Mouse (Mus musculus) hindbrain, embryonic 14.5 days (tissue): ENCODE measurements around the gene Trpm5. TPM values are rescaled to one million over a fixed set of nuclear protein-coding genes. Genes with fewer than 3 reads are reported as not detected.

Experiments used
- ATAC-seq: fragments of 200-750 bp; cut with Nextera tagmentation; 2 replicates; pipeline ENCODE4 v1.8.0; 2017; ENCODE audit warnings: moderate number of reproducible peaks, mild to moderate bottlenecking, moderate TSS enrichment, moderate library complexity; ENCODE audit not compliant: low FRiP score
- DNase-seq: peaks from one replicate; pipeline ENCODE4 v3.0.0-alpha.2; 2015; ENCODE audit warnings: low spot score
- H3K27ac ChIP-seq: fragments of 300-500 bp; sonication (generic); 2 replicates; pipeline ENCODE4 v1.5.1; 2014; ENCODE audit warnings: mild to moderate bottlenecking, moderate library complexity
- H3K27me3 ChIP-seq: fragments of 300-500 bp; sonication (generic); 2 replicates; pipeline ENCODE4 v1.6.1; 2014; ENCODE audit warnings: mild to moderate bottlenecking, low read length, mixed read lengths; ENCODE audit not compliant: control insufficient read depth, insufficient read depth
- H3K36me3 ChIP-seq: fragments of 300-500 bp; sonication (generic); replicated peaks from 2 replicates; pipeline ENCODE4 v1.6.1; 2014; ENCODE audit not compliant: control insufficient read depth, insufficient read depth
- H3K4me1 ChIP-seq: fragments of 300-500 bp; sonication (generic); replicated peaks from 2 replicates; pipeline ENCODE4 v1.6.1; 2014; ENCODE audit warnings: antibody characterized with exemption, low read length, mixed read lengths; ENCODE audit not compliant: control insufficient read depth, insufficient read depth
- H3K4me2 ChIP-seq: fragments of 300-500 bp; sonication (generic); replicated peaks from 2 replicates; pipeline ENCODE4 v1.6.1; 2014; ENCODE audit warnings: mild to moderate bottlenecking, moderate library complexity
- H3K4me3 ChIP-seq: fragments of 300-500 bp; sonication (generic); replicated peaks from 2 replicates; pipeline ENCODE4 v1.5.1; 2014; ENCODE audit warnings: mild to moderate bottlenecking, low read length
- H3K9ac ChIP-seq: fragments of 300-500 bp; sonication (generic); 2 replicates; pipeline ENCODE4 v1.6.1; 2014
- H3K9me3 ChIP-seq: fragments of 300-500 bp; sonication (generic); 2 replicates; pipeline ENCODE4 v1.6.1; 2016; ENCODE audit warnings: low read length; ENCODE audit not compliant: control insufficient read depth
- WGBS: fragments of 180-500 bp; shearing (Covaris S2); extraction: QIAGEN DNeasy Blood & Tissue Kit; methylation state at CpG from one replicate; pipeline ENCODE4 v1.1.7; 2014; 5-methylcytosine and 5-hydroxymethylcytosine counted together
- polyA plus RNA-seq: library from polyadenylated mRNA; unstranded; fragments of >200 nt; fragmentation: Nextera tagmentation; extraction: Ambion mirVana; gene quantifications from 2 replicates; pipeline ENCODE4 v1.2.1, GENCODE M21; 2014

Gene Trpm5
- polyA plus RNA-seq, 1 experiment from 2014 or later = 2.3 TPM

DNA sequence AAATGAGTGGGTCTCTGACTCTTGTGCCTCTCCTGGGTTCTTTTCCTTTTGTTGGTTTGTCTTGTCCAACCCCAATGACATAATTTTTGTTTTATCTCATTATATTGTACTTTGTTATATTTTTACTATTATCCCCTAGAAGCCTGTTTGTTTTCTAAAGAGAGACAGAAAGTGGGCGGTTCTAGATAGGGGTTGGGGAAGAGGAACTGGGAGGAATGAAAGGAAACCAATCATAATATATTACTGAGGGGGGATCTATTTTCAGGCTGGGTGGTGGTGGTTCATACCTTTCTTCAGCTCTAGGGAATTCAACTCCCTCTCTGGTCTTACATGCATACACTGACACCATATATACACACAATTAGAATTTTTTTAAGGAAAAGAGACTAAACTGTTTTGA is 70.1 kb downstream of the Trpm5 start:
- Histone ChIP-seq H3K9me3 (no peaks in the 10 kb centered on the region), H3K4me2 (no peak overlapping the region), H3K27ac (no peak overlapping the region), H3K9ac (no peak overlapping the region), H3K27me3 (no peaks in the 10 kb centered on the region), H3K4me1 (no peaks in the 10 kb centered on the region), H3K4me3 (no peak overlapping the region), H3K36me3 (no peaks in the 10 kb centered on the region)
- ATAC-seq (no peak), DNase-seq (no peak)
- 98% methylated on average over 1 of the region's 1 CpGs for WGBS

DNA sequence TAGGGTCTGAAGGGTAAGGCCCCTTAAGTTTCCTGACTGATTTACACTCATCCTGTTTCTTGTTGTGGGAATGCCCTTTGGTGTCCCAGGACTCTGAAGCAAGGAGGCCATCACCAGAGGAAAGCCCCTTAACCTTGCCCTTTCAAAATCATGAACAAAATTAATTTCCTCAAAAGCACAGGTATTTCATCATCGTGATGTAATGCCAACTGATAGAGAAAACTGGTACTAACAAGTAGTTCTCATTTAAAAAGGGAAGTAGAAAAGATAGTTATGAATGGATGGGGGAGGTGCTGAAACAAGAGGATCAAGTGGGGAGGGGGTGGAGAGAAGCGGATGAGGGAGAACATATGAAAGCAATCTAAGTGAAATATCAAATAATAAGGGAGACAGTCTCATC is 70.9 kb downstream of the Trpm5 start:
- Histone ChIP-seq H3K36me3 (no peaks in the 10 kb centered on the region), H3K27me3 (no peaks in the 10 kb centered on the region), H3K4me2 (no peak overlapping the region), H3K9me3 (no peaks in the 10 kb centered on the region), H3K4me3 (no peak overlapping the region), H3K27ac (no peak overlapping the region), H3K4me1 (no peaks in the 10 kb centered on the region), H3K9ac (no peak overlapping the region)
- ATAC-seq = no peak
- WGBS = 95% methylated on average over 2 of the region's 2 CpGs
- no peak for DNase-seq

DNA sequence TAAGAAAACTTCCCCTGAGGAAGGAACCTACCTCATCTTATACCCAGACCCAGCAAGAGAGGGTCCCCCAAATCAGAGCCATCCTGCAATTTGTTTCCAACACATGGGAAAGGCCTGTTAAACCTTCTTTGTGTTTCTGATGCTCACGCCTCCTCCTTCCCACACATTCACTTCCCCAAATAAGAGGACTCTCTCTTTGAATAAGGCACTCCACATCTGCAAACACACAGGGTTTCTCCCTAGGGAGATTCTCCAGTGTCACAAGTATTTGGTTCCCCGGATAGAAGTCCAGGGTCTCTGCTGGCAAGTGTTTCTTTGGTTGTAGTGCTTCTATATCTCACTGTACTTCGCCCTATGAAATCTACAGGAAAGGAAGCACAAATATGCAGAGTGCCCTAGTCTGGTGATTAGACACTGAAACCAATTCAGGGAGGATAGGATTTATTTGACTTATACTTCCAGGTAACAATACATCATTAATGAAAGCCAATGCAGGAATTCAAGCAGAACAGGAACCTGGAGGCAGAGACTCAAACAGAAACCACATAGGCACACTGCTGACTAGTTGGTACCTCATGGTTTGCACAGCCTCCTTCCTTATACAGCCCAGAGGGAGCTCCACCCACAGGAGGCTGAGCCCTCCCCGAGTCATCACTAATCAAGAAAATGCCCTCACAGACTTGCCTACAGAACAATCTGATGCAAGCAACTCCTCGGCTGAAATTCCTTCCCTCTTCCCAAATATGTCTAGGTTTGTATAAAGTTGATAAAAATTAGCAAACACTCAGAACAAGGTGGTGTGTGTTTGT is 72.9 kb downstream of the Trpm5 start:
- Histone ChIP-seq H3K4me3 (no peak overlapping the region), H3K27ac (no peak overlapping the region), H3K4me2 (no peak overlapping the region), H3K36me3 (no peaks in the 10 kb centered on the region), H3K9me3 (no peaks in the 10 kb centered on the region), H3K9ac (no peak overlapping the region), H3K4me1 (no peaks in the 10 kb centered on the region), H3K27me3 (no peaks in the 10 kb centered on the region)
- ATAC-seq = no peak
- WGBS = 72% methylated on average over 5 of the region's 5 CpGs
- no peak for DNase-seq

DNA sequence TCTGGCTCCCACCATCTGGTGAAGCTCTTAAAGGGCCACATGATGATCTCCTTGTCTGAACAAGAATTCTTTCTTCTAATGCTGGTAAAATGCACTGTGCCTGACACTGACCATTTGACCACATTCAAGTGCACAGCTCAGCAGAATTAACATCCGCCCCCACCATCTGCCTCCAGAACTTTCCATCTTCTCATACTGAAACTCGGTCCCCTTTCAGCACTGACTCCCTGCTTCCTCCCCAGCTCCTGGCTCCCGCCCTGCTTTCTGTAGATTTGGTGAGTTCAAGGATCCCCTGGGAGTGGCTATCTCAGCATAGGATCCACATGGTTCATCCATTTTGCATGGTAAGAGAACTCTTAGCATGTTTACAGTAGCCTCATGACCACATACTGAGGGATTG is 73.7 kb downstream of the Trpm5 start:
- DNase-seq (no peak), ATAC-seq (no peak)
- Histone ChIP-seq H3K27me3 (no peaks in the 10 kb centered on the region), H3K27ac (no peak overlapping the region), H3K4me3 (no peak overlapping the region), H3K36me3 (no peaks in the 10 kb centered on the region), H3K4me1 (no peaks in the 10 kb centered on the region; the same call in 1 of the 2 replicates), H3K4me2 (no peak overlapping the region), H3K9me3 (no peaks in the 10 kb centered on the region), H3K9ac (no peak overlapping the region)
- WGBS = 83% methylated on average over 3 of the region's 3 CpGs

DNA sequence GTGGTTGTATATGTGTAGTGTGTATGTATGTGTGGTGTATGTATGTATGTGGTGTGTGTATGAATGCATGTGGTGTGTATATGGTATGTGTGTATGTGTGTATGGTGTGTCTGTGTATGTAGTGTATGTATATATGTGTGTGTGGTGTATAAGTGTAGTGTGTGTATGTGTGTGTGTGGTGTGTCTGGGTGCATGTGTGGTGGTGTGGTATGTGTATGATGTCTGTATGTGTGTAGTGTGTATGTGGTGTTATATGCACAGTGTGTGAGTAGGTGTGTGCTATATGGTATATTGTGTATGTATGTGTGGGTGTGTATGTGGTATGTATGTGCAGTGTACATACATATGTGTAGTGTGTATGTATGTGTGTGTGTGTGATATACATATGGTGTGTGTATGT is 74.4 kb downstream of the Trpm5 start:
- H3K4me3 ChIP-seq = no peak overlapping the region
- H3K27ac ChIP-seq = no peak overlapping the region
- H3K4me1 ChIP-seq = no peaks in the 10 kb centered on the region; the same call in 1 of the 2 replicates
- H3K36me3 ChIP-seq = no peaks in the 10 kb centered on the region
- DNase-seq (no peak), ATAC-seq (no peak)
- H3K4me2 ChIP-seq = no peak overlapping the region
- no peaks in the 10 kb centered on the region for H3K9me3 ChIP-seq
- no peak overlapping the region for H3K9ac ChIP-seq
- H3K27me3 ChIP-seq = no peaks in the 10 kb centered on the region

Other genes with a start within 250 kb of the Trpm5 start
- gene Th, start 163.5 kb downstream of the Trpm5 start, polyA plus RNA-seq = 4.7 and 7.6 TPM in 2 replicates
- 0.39 and 0.51 TPM in 2 replicates for gene Ascl2, start 125.4 kb downstream of the Trpm5 start, polyA plus RNA-seq
- 0.43 and 0.82 TPM in 2 replicates for gene Tspan32, start 89.6 kb downstream of the Trpm5 start, polyA plus RNA-seq
- 455 and 483 TPM in 2 replicates for gene Cd81, start 41.9 kb downstream of the Trpm5 start, polyA plus RNA-seq
- gene Tssc4, start 25.4 kb downstream of the Trpm5 start, polyA plus RNA-seq = 56.8 and 62.8 TPM in 2 replicates
- gene Kcnq1, start 11.7 kb upstream of the Trpm5 start, polyA plus RNA-seq = 0.94 and 1.3 TPM in 2 replicates